Comparison of ENCODE assay signal across 8 mouse cellular contexts in the genomic region with DNA sequence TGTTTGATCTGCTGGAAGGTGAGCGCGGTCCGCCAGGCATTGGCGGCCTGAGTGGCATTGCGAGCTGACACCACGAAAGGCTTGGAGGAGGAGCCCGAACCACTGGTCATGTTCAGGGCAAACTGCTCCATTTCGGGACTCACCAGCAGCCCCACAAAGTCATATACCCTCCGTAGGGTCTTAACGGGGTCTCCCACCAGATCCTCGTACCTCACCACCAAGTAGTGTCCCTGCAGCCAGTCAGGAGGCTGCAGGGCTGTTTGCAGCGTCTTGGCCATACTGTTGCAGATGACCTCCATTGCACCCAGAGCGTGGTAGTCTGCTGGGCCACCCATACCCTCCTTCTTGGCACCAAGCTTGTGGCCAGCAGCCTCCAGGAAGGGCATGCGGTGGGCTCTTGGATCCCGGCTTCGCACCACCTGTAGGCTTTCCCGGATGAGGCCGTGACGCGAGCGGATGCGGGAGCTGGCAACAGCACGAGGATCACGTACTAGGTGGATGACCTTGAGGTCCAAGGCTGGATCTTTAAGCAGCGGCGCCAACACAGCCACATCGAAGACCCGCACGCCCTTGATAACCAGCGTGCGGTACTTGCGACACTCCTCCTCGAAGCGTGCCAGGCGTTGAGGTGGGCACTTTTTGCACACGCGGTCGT. TPM values are rescaled to one million over a fixed set of nuclear protein-coding genes. Genes with fewer than 3 reads are reported as not detected.
DNase-seq lines count a peak whose midpoint lies in the region; ATAC-seq lines count a peak whose summit lies in the region.

No protein-coding gene starts in this region.

- peak overlapping the region; percentile 65; the same call in 1 of the 2 replicates for H3K4me3 ChIP-seq in intestine, embryonic 14.5 days (ENCODE audit: low read depth, low read length)

- 75% methylated on average over 38 of the region's 38 CpGs for whole genome bisulfite sequencing in intestine, embryonic 14.5 days

- H3K27ac ChIP-seq in intestine, embryonic 14.5 days (ENCODE audit: low read depth), result no peak overlapping the region

- H3K4me2 ChIP-seq in intestine, embryonic 14.5 days (ENCODE audit: low read length), result peak overlapping the region; percentile 91

- ATAC-seq in intestine, embryonic 14.5 days (replicated peaks; ENCODE audit: low FRiP score, low TSS enrichment, low read depth), result no peak
- no peak for ATAC-seq in granulocyte monocyte progenitor cell, adult 5-6 weeks (replicated peaks; ENCODE audit: poor library complexity, severe bottlenecking)

- peaks cover 21% of the 10 kb centered on the region; the same call in 1 of the 2 replicates for H3K4me1 ChIP-seq in intestine, embryonic 14.5 days (replicated peaks; ENCODE audit: control insufficient read depth, insufficient read depth, low read length)

- H3K9me3 ChIP-seq in intestine, embryonic 14.5 days (ENCODE audit: control insufficient read depth, low read length), result no peaks in the 10 kb centered on the region

- DNase-seq in frontal cortex, postnatal 10 days (ENCODE audit: low spot score in 2 of 2), result peak; percentile 20 to 36
- DNase-seq in frontal cortex, postnatal 25 days (ENCODE audit: low spot score in 2 of 2), result no peak
- DNase-seq in urinary bladder, postnatal 14 days (ENCODE audit: low spot score), result peak; percentile 4
- no peak for DNase-seq in urinary bladder, postnatal 4 days (ENCODE audit: low spot score in 2 of 2)
- peak; percentile 55 for DNase-seq in intestine, embryonic 14.5 days (ENCODE audit: low spot score)
- DNase-seq in lung, postnatal 4 days, result peak; percentile 8 to 25
- DNase-seq in layer of hippocampus, adult 18-20 months (ENCODE audit: low spot score in 2 of 2), result no peak

- H3K36me3 ChIP-seq in intestine, embryonic 14.5 days (ENCODE audit: control insufficient read depth, insufficient read depth, low read length), result 0 out of 2 replicates have a peak, but pooled peaks cover 3% of the 10 kb centered on the region

- H3K9ac ChIP-seq in intestine, embryonic 14.5 days (ENCODE audit: low read length), result no peak overlapping the region; the same call in 1 of the 2 replicates

- H3K27me3 ChIP-seq in intestine, embryonic 14.5 days (replicated peaks; ENCODE audit: control insufficient read depth, insufficient read depth, low read length), result peaks cover 16% of the 10 kb centered on the region; the same call in 1 of the 2 replicates

RNA-seq across cellular contexts. Expression of a gene that starts 1.6 kb away (rescaled TPM):
- polyA plus RNA-seq in intestine, embryonic 14.5 days (2014; fragmentation: Nextera tagmentation; extraction: Ambion mirVana), result 5.1 and 7.1 TPM in 2 replicates
- total RNA-seq in layer of hippocampus, adult 18-20 months (2021), result 100 to 1,000 TPM in 1 of 2 experiments, 10 to 100 TPM in 1; 96.8 to 103 TPM
- not detected in 2 replicates for total RNA-seq in granulocyte monocyte progenitor cell, adult 5-6 weeks (2014; fragmentation: Nextera tagmentation)
- total RNA-seq in granulocyte monocyte progenitor cell, adult 5-6 weeks (2017), result not detected in 2 replicates

Comparison
In these comparisons a context has a peak if more than half of its experiments do, and no peak if none do; other contexts are left out.
1. DNase-seq: peak in frontal cortex, postnatal 10 days (2 of 2), urinary bladder, postnatal 14 days (single experiment), intestine, embryonic 14.5 days (single experiment) and lung, postnatal 4 days (2 of 2); none in frontal cortex, postnatal 25 days (0 of 2), urinary bladder, postnatal 4 days (0 of 2) and layer of hippocampus, adult 18-20 months (0 of 2).
2. RNA of a gene that starts 1.6 kb away (total RNA-seq): 96.8 to 103 TPM in layer of hippocampus, adult 18-20 months; not detected in granulocyte monocyte progenitor cell, adult 5-6 weeks; every median in the first group is over 10 times any median in the second.